Mouse (Mus musculus): ENCODE measurements around the gene Vmn1r194. TPM values are rescaled to one million over a fixed set of nuclear protein-coding genes. Genes with fewer than 3 reads are reported as not detected.
"Not testable (repeated sequence)": the region's sequence is repeated elsewhere in the genome, so short reads cannot be mapped to it uniquely, and the experiment has no call there.

Vmn1r194 gene
- total RNA-seq (2012; rRNA removed) (not detected in 2 replicates), total RNA-seq (2014; rRNA removed) (not detected in 2 replicates), polyA plus RNA-seq (2012; ENCODE audit: insufficient read length, low read depth) (not detected in 2 replicates)

DNA sequence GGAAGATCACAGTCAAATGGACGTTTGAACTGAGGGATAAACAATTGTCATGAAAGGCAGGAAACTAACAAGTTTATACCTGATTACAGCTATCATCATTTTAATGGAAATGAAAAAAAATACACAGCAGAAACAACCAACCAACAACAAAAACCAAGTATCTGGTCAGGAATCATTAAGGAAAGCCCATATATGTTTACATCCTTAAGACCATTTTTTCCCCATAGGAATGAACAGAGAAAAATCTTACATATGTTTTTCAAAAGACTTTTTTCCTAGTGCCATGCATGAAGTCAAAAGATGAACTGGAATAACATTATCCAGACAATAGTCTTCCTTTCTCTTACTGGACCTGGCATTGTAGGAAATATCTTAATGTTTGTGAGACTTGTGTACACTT lies at the start of gene Vmn1r194:
Gene Vmn1r194 (plus strand): TSS at position 301 of the 400 bp plus-strand sequence.
- Histone ChIP-seq H3K4me3 (replicated peaks in 1 of 3; ENCODE audit: low read depth in 2 of 3, low read length in 2 of 3, poor library complexity in 1 of 3) (no peak within 1 kb of the TSS), H3K36me3 (replicated peaks in 1 of 2; ENCODE audit: control insufficient read depth in 1 of 2, insufficient read depth in 1 of 2, low read length in 1 of 2) (no peaks in the 10 kb centered on the region), H3K79me2 (replicated peaks; ENCODE audit: control insufficient read depth, extremely low read depth, insufficient read depth, poor library complexity, severe bottlenecking) (no peaks in the 10 kb centered on the region), H3K27ac (ENCODE audit: insufficient read depth, low read depth) (no peak within 1 kb of the TSS), H3K4me1 (ENCODE audit: control insufficient read depth in 1 of 2, insufficient read depth in 2 of 2) (no peaks in the 10 kb centered on the region), H3K4me2 (ENCODE audit: insufficient read depth, low read depth, poor library complexity, severe bottlenecking) (no peak within 1 kb of the TSS), H3K9me3 (replicated peaks; ENCODE audit: low read length) (no peaks in the 10 kb centered on the region), H3K27me3 (replicated peaks) (no peaks in the 10 kb centered on the region), H3K9ac (ENCODE audit: insufficient read depth, low read depth) (no peak within 1 kb of the TSS)
- dilution Hi-C loops (cut with MboI; ENCODE audit: extremely low pct_ligation_motif_present, extremely low pct_unique_long_range_greater_than_20kb, low sequenced_read_pairs) (no loop called here), in situ Hi-C loops (cut with MboI; ENCODE audit: low pct_ligation_motif_present, low pct_unique_long_range_greater_than_20kb, low sequenced_read_pairs) (no loop called here)
- DNase-seq (ENCODE audit: extremely low read depth): no peak
- TF ChIP-seq RCOR1 (conservative IDR thresholded peaks at IDR 0.05; ENCODE audit: low read depth, low read length) (no peak), EP300 (IDR thresholded peaks at IDR 0.05; ENCODE audit: low read length) (no peak), ZKSCAN1 (IDR thresholded peaks at IDR 0.05; ENCODE audit: borderline replicate concordance, low read depth, low read length) (no peak), CTCF (conservative IDR thresholded peaks at IDR 0.05 in 1 of 2, IDR thresholded peaks at IDR 0.05 in 1 of 2; ENCODE audit: low read depth in 2 of 2, low read length in 2 of 2) (no peak), CHD2 (IDR thresholded peaks at IDR 0.05; ENCODE audit: low read length) (no peak)

GRCm38 (mm10) chr13:22223060-22223459 lies 21.0 kb upstream of the Vmn1r194 start, which contains the start of gene Vmn1r193:
Gene Vmn1r193, minus strand, starts transcription at chr13:22223160.
- H3K4me2 ChIP-seq (ENCODE audit: insufficient read depth, low read depth, poor library complexity, severe bottlenecking); H3K27ac ChIP-seq (ENCODE audit: insufficient read depth, low read depth); DNase-seq (ENCODE audit: extremely low read depth); H3K36me3 ChIP-seq (replicated peaks in 1 of 2; ENCODE audit: control insufficient read depth in 1 of 2, insufficient read depth in 1 of 2, low read length in 1 of 2); H3K4me1 ChIP-seq (ENCODE audit: control insufficient read depth in 1 of 2, insufficient read depth in 2 of 2); H3K9me3 ChIP-seq (replicated peaks; ENCODE audit: low read length); H3K79me2 ChIP-seq (replicated peaks; ENCODE audit: control insufficient read depth, extremely low read depth, insufficient read depth, poor library complexity, severe bottlenecking); H3K9ac ChIP-seq (ENCODE audit: insufficient read depth, low read depth); dilution Hi-C loops (cut with MboI; ENCODE audit: extremely low pct_ligation_motif_present, extremely low pct_unique_long_range_greater_than_20kb, low sequenced_read_pairs); H3K27me3 ChIP-seq (replicated peaks); H3K4me3 ChIP-seq (replicated peaks in 1 of 3; ENCODE audit: low read depth in 2 of 3, low read length in 2 of 3, poor library complexity in 1 of 3); in situ Hi-C loops (cut with MboI; ENCODE audit: low pct_ligation_motif_present, low pct_unique_long_range_greater_than_20kb, low sequenced_read_pairs): not testable (repeated sequence)

DNA sequence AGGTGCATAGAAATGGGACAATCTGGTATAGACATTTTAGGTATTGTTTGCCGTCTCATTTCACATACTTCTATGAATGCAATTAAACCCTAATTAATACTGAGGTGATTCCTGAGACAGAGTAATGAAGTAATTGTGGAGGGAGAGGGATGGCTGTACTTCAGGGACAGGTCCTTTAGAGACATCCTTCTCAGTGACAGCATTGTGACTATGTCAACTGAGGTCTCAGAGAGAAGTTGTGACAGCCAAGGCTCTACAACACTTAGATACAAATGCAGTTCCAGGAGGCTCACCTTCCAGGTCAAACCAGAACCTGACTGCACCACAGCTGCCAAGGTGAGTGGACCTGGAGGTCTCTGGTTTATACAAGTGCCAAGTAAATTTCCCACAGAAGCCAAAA lies 26.2 kb downstream of the Vmn1r194 start, which contains the start of gene Vmn1r195:
Gene Vmn1r195 (plus strand): TSS at position 301 of the 400 bp plus-strand sequence.
- H3K4me3 ChIP-seq (replicated peaks in 1 of 3; ENCODE audit: low read depth in 2 of 3, low read length in 2 of 3, poor library complexity in 1 of 3); DNase-seq (ENCODE audit: extremely low read depth); dilution Hi-C loops (cut with MboI; ENCODE audit: extremely low pct_ligation_motif_present, extremely low pct_unique_long_range_greater_than_20kb, low sequenced_read_pairs); H3K9ac ChIP-seq (ENCODE audit: insufficient read depth, low read depth); H3K27ac ChIP-seq (ENCODE audit: insufficient read depth, low read depth); H3K9me3 ChIP-seq (replicated peaks; ENCODE audit: low read length); H3K79me2 ChIP-seq (replicated peaks; ENCODE audit: control insufficient read depth, extremely low read depth, insufficient read depth, poor library complexity, severe bottlenecking); H3K36me3 ChIP-seq (replicated peaks in 1 of 2; ENCODE audit: control insufficient read depth in 1 of 2, insufficient read depth in 1 of 2, low read length in 1 of 2); H3K27me3 ChIP-seq (replicated peaks); H3K4me2 ChIP-seq (ENCODE audit: insufficient read depth, low read depth, poor library complexity, severe bottlenecking); H3K4me1 ChIP-seq (ENCODE audit: control insufficient read depth in 1 of 2, insufficient read depth in 2 of 2); in situ Hi-C loops (cut with MboI; ENCODE audit: low pct_ligation_motif_present, low pct_unique_long_range_greater_than_20kb, low sequenced_read_pairs): not testable (repeated sequence)

DNA sequence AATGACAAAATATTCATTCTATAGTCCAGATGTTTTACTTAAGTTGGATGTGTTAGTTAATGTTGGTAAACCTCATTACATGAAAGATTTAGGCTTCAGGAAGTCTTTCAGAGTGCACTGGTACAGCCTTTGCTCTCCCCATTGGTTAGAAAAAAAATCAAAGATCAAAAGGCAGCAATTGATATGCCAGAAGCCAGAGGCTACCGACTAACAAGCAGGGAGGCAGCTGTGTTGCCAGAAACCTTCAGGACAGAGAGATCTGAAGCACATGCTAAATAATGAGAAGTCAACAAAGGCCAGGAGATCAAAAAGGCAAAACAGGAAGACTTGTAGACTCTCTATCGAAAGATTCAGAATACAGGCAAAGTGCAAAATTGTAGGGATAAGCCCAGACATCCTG lies 27.7 kb downstream of the Vmn1r194 start:
- Histone ChIP-seq H3K27me3 (replicated peaks) (no peaks in the 10 kb centered on the region), H3K9ac (ENCODE audit: insufficient read depth, low read depth) (no peak overlapping the region), H3K4me2 (ENCODE audit: insufficient read depth, low read depth, poor library complexity, severe bottlenecking) (no peak overlapping the region), H3K9me3 (replicated peaks; ENCODE audit: low read length) (no peaks in the 10 kb centered on the region), H3K4me1 (ENCODE audit: control insufficient read depth in 1 of 2, insufficient read depth in 2 of 2) (no peaks in the 10 kb centered on the region), H3K36me3 (replicated peaks in 1 of 2; ENCODE audit: control insufficient read depth in 1 of 2, insufficient read depth in 1 of 2, low read length in 1 of 2) (no peaks in the 10 kb centered on the region), H3K79me2 (replicated peaks; ENCODE audit: control insufficient read depth, extremely low read depth, insufficient read depth, poor library complexity, severe bottlenecking) (no peaks in the 10 kb centered on the region), H3K27ac (ENCODE audit: insufficient read depth, low read depth) (no peak overlapping the region), H3K4me3 (replicated peaks in 1 of 3; ENCODE audit: low read depth in 2 of 3, low read length in 2 of 3, poor library complexity in 1 of 3) (no peak overlapping the region)
- DNase-seq (ENCODE audit: extremely low read depth): no peak
- dilution Hi-C loops (cut with MboI; ENCODE audit: extremely low pct_ligation_motif_present, extremely low pct_unique_long_range_greater_than_20kb, low sequenced_read_pairs) (no loop called here), in situ Hi-C loops (cut with MboI; ENCODE audit: low pct_ligation_motif_present, low pct_unique_long_range_greater_than_20kb, low sequenced_read_pairs) (no loop called here)
- TF ChIP-seq UBTF (IDR thresholded peaks at IDR 0.05; ENCODE audit: low read depth, low read length) (no peak), CHD1 (IDR thresholded peaks at IDR 0.05; ENCODE audit: low read depth, low read length) (no peak), MEF2A (IDR thresholded peaks at IDR 0.05; ENCODE audit: borderline replicate concordance, low read depth, low read length) (no peak), TBP (conservative IDR thresholded peaks at IDR 0.05; ENCODE audit: low read depth, low read length) (no peak), ZMIZ1 (IDR thresholded peaks at IDR 0.05; ENCODE audit: low read depth, low read length) (no peak), GABPA (IDR thresholded peaks at IDR 0.05; ENCODE audit: insufficient replicate concordance, low read depth, low read length) (no peak), MXI1 (IDR thresholded peaks at IDR 0.05; ENCODE audit: low read depth, low read length) (no peak), MAZ (IDR thresholded peaks at IDR 0.05; ENCODE audit: low read depth, low read length) (no peak), E2F4 (IDR thresholded peaks at IDR 0.05; ENCODE audit: insufficient replicate concordance, low read depth, low read length) (no peak)
